Mouse (Mus musculus) heart, adult 18-20 months (tissue): ENCODE measurements around the gene Wnt5b. TPM values are rescaled to one million over a fixed set of nuclear protein-coding genes. Genes with fewer than 3 reads are reported as not detected.
"Not testable (repeated sequence)": the region's sequence is repeated elsewhere in the genome, so short reads cannot be mapped to it uniquely, and the experiment has no call there.

Source experiments
- DNase-seq, 2 experiments: peaks; one replicate each; pipeline ENCODE4 v3.0.0; 2021 to 2022; ENCODE audit warnings: mixed read lengths in 1 of 2
- total RNA-seq, 2 experiments: library from RNA; stranded (reverse); gene quantifications; 2 replicates each; pipeline ENCODE4 v1.2.3; 2021

Wnt5b gene
- total RNA-seq, 2 experiments from 2014 or later, result 2.4 to 2.5 TPM

GRCm38 (mm10) chr6:119451981-119452499 lies 92.1 kb downstream of the Wnt5b start:
- DNase-seq, result peak; percentile 46 to 65

GRCm38 (mm10) chr6:119450965-119451943 lies 92.9 kb downstream of the Wnt5b start:
- no peak for DNase-seq

- peak; percentile 58 to 78 for DNase-seq
These were observed 95.1 kb downstream of the Wnt5b start for GRCm38 (mm10) chr6:119449060-119449499.

GRCm38 (mm10) chr6:119448321-119449059 lies 95.7 kb downstream of the Wnt5b start:
- peak in 1 of 2 experiments; percentile 48 for DNase-seq

- DNase-seq, result peak; percentile 54 to 57
These were observed 98.2 kb downstream of the Wnt5b start for GRCm38 (mm10) chr6:119445671-119446607.

GRCm38 (mm10) chr6:119443742-119444645 lies 100.2 kb downstream of the Wnt5b start:
- peak; percentile 80 to 89 for DNase-seq

GRCm38 (mm10) chr6:119442729-119443128 lies 101.4 kb downstream of the Wnt5b start:
- not testable (repeated sequence) for DNase-seq

- DNase-seq, result no peak
These were observed 106.0 kb downstream of the Wnt5b start for GRCm38 (mm10) chr6:119437894-119438761.

- DNase-seq, result no peak
These were observed 109.8 kb downstream of the Wnt5b start for GRCm38 (mm10) chr6:119434394-119434793.

GRCm38 (mm10) chr6:119431751-119432324 lies 112.3 kb downstream of the Wnt5b start:
- DNase-seq, result no peak

- DNase-seq, result peak; percentile 73 to 88
These were observed 113.6 kb downstream of the Wnt5b start for GRCm38 (mm10) chr6:119430508-119430907.

- DNase-seq, result no peak
These were observed 114.8 kb downstream of the Wnt5b start for GRCm38 (mm10) chr6:119429311-119429710.

GRCm38 (mm10) chr6:119428611-119429010 lies 115.5 kb downstream of the Wnt5b start:
- DNase-seq, result peak in 1 of 2 experiments; percentile 49

- DNase-seq, result no peak
These were observed 123.1 kb downstream of the Wnt5b start for GRCm38 (mm10) chr6:119421001-119421400.

GRCm38 (mm10) chr6:119420357-119420756 lies 123.8 kb downstream of the Wnt5b start:
- DNase-seq, result no peak

GRCm38 (mm10) chr6:119419412-119419811 lies 124.7 kb downstream of the Wnt5b start:
- DNase-seq, result no peak

- peak; percentile 73 to 80 for DNase-seq
These were observed 125.5 kb downstream of the Wnt5b start for GRCm38 (mm10) chr6:119418392-119419251.

- DNase-seq, result no peak
These were observed 126.3 kb downstream of the Wnt5b start for GRCm38 (mm10) chr6:119417821-119418220.
